Mouse (Mus musculus) kidney, adult 2 months (tissue): ENCODE results near the gene Tex12.

Source experiments
- CTCF ChIP-seq: fragments of 200-500 bp; conservative IDR thresholded peaks from 2 replicates; pipeline ENCODE4 v1.5.1; 2011; ENCODE audit warnings: low read depth, mild to moderate bottlenecking, control low read depth, low read length, moderate library complexity, mixed read lengths; ENCODE audit not compliant: insufficient read depth, insufficient read length
- POLR2A ChIP-seq: fragments of 200-500 bp; IDR thresholded peaks from one replicate; pipeline ENCODE4 v1.6.1; 2011; ENCODE audit warnings: low read depth, low read length, control low read depth

- TF ChIP-seq POLR2A (no peak), CTCF (no peak)
These were observed 24.5 kb downstream of the Tex12 start for GRCm38 (mm10) chr9:50536603-50537135.
